Mouse (Mus musculus) small intestine, adult 2 months (tissue): ENCODE data around the gene Mtss1l. TPM values are rescaled to one million over a fixed set of nuclear protein-coding genes. Genes with fewer than 3 reads are reported as not detected.

Source experiments
- H3K27ac ChIP-seq: fragments of 200-500 bp; 2 replicates; pipeline ENCODE4 v1.5.1; 2012; ENCODE audit warnings: low read depth, low read length, control low read depth, inconsistent platforms; ENCODE audit not compliant: insufficient read depth
- H3K27me3 ChIP-seq: fragments of 200-500 bp; 2 replicates; pipeline ENCODE4 v1.6.1; 2012; ENCODE audit warnings: mild to moderate bottlenecking, moderate library complexity, low read length, inconsistent platforms; ENCODE audit not compliant: control insufficient read depth, insufficient read depth
- H3K36me3 ChIP-seq: fragments of 200-500 bp; 2 replicates; pipeline ENCODE4 v1.6.1; 2012; ENCODE audit warnings: mild to moderate bottlenecking, low read length, control low read depth, inconsistent platforms; ENCODE audit not compliant: control insufficient read depth, insufficient read depth
- H3K4me1 ChIP-seq: fragments of 200-500 bp; 2 replicates; pipeline ENCODE4 v1.6.1; 2012; ENCODE audit warnings: low read length, inconsistent platforms, mixed read lengths; ENCODE audit not compliant: control insufficient read depth, insufficient read depth, insufficient read length
- H3K4me3 ChIP-seq: fragments of 200-500 bp; 2 replicates; pipeline ENCODE4 v1.5.1; 2012; ENCODE audit warnings: low read depth, mild to moderate bottlenecking, control low read depth, inconsistent platforms, low read length, moderate library complexity
- CTCF ChIP-seq: fragments of 200-500 bp; IDR thresholded peaks from 2 replicates; pipeline ENCODE4 v1.5.1; 2012; ENCODE audit warnings: low read depth, mild to moderate bottlenecking, control low read depth, inconsistent platforms, low read length, moderate library complexity, mixed read lengths; ENCODE audit not compliant: insufficient replicate concordance, insufficient read length; ENCODE audit errors: extremely low read depth
- POLR2A ChIP-seq: fragments of 200-500 bp; IDR thresholded peaks from 2 replicates; pipeline ENCODE4 v1.6.1; 2012; ENCODE audit warnings: low read depth, mild to moderate bottlenecking, control low read depth, inconsistent platforms, low read length, moderate library complexity
- WGBS: fragments of 180-500 bp; shearing (Covaris S2); methylation state at CpG from one replicate; pipeline ENCODE4 v1.1.7; 2018; 5-methylcytosine and 5-hydroxymethylcytosine counted together
- polyA plus RNA-seq: library from polyadenylated mRNA; depleted of rRNA; stranded (reverse); fragments of >200 nt; gene quantifications from 2 replicates; pipeline ENCODE4 v1.2.3, GENCODE M21; 2012; rRNA removed

Mtss1l gene
- polyA plus RNA-seq: 19.3 and 21.9 TPM in 2 replicates

DNA sequence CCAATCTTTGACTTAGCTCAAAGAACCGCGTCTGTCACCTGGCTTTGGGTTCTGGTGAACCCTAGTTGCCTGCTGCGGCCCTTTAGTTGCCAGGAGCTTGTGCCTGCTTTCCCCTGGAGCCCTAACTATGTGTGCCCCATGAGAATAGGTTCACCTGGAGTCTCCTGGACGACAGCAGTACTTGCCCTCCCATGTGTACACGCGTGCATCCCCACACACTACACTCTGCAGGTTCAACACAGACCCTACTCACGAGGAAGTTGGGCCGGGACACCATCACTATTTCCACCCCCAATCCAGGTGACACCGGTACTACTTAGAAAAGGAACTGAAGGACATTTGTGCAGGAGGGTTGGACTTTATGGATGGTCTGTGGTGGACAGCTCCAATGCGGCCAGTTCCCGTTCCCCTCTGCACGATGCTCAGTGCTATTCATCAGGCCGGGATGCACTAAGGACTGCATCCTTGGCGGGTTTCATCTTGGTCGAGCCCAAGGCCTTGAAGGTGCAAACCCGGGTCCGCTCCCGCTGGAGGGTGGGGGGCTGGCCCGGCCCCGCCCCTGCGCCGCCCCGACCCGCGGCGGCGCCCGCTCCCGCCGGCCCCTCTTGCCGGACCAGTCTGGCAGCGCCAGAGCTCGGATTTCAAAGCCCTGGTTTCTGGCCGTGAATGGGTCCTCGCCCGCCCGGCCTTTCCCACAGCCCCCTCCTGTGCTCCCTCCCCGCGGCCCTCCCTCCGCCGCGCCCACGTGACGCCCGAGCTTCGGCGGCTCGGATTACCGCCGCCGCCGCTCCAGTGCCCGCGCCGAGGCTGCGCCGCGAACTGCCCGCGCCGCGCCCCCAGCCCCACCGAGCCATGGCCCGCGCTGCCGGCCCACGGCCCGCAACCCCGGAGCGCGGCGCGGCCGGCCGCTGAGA, at the start of gene Mtss1l:
Mtss1l (plus strand) TSS at position 792 of the 914 bp plus-strand sequence.
- Histone ChIP-seq H3K36me3 (no peaks in the 10 kb centered on the region), H3K4me3 (peak within 1 kb of the TSS; percentile 77), H3K27me3 (0 out of 2 replicates have a peak, but pooled peaks cover 3% of the 10 kb centered on the region), H3K27ac (peak within 1 kb of the TSS; percentile 16; the same call in 1 of the 2 replicates), H3K4me1 (peaks cover 8% of the 10 kb centered on the region; the same call in 1 of the 2 replicates)
- no peak for TF ChIP-seq POLR2A
- no peak for TF ChIP-seq CTCF
- 8% methylated on average over 75 of the region's 75 CpGs for WGBS

DNA sequence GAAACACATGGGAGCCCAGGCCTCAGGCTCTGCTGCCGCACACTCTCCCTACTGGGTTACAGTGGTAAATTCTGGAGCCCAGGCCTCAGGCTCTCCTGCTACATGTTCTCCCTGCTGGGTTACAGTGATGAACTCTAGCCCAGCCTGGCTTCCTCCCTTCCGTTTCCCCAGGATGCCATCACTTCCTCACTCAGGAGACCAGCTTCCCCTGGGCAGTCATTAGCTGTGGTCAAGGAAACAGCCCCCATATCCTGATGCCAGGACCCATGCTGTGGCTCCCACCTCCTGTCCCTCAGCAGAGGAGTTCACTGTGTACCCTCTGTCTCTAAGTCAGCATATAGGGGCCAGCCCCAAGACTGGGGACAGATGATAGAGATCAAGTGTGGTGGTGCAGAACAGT, 49.1 kb upstream of the Mtss1l start:
- Histone ChIP-seq H3K27me3 (no peaks in the 10 kb centered on the region), H3K4me3 (no peak overlapping the region), H3K4me1 (no peaks in the 10 kb centered on the region; the same call in 1 of the 2 replicates), H3K27ac (no peak overlapping the region), H3K36me3 (peaks cover 24% of the 10 kb centered on the region; the same call in 1 of the 2 replicates)
- no peak for TF ChIP-seq CTCF
- no peak for TF ChIP-seq POLR2A
- 87% methylated on average over 2 of the region's 2 CpGs for WGBS

DNA sequence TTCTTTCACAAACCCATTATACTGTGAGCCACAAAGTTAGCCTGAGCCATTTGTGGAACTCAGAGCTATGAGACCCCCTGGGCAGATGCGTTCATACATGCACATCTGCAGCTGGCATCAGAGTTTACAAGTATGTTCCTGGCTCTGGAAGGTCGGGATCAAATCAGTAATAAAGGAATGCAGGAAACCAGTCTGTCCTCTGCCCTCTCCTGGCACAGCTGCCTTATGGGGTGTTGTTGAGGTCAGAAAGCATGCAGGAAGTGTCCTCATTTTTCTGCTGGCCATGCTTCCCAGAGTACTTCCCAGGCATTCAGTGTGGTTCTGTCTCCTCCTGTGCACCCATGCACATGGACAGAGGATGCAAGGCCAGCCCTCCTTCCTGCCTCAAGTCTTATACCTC, 48.1 kb upstream of the Mtss1l start:
- no peaks in the 10 kb centered on the region; the same call in 1 of the 2 replicates for H3K4me1 ChIP-seq
- peaks cover 24% of the 10 kb centered on the region; the same call in 1 of the 2 replicates for H3K36me3 ChIP-seq
- H3K27ac ChIP-seq: no peak overlapping the region
- H3K27me3 ChIP-seq: no peaks in the 10 kb centered on the region
- WGBS: 50% methylated on average over 2 of the region's 2 CpGs
- no peak overlapping the region for H3K4me3 ChIP-seq
- no peak for TF ChIP-seq POLR2A
- no peak for TF ChIP-seq CTCF

DNA sequence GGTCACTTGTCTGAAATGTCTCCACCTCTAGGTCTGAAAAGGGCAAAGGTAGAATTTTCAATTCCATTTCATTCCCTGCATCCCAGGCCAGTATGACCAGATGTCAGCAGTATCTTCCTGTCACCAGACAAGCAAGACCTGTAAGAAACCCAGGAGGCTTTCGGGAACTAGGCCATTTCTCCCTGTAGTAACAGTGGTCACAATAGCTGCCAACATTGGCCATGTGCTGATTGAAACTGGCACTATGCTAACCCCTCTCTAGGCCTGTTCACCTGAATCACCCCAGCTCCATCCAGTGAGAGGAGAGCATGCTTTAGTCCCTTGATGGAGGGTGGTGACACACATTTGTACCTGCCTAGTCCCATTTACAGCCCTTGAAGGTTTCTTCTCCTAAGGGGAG, 46.7 kb upstream of the Mtss1l start:
- H3K4me1 ChIP-seq: no peaks in the 10 kb centered on the region; the same call in 1 of the 2 replicates
- peaks cover 24% of the 10 kb centered on the region; the same call in 1 of the 2 replicates for H3K36me3 ChIP-seq
- no peaks in the 10 kb centered on the region for H3K27me3 ChIP-seq
- 100% methylated on average over 1 of the region's 1 CpGs for WGBS
- no peak overlapping the region for H3K27ac ChIP-seq
- H3K4me3 ChIP-seq: no peak overlapping the region
- TF ChIP-seq POLR2A (no peak), CTCF (no peak)

DNA sequence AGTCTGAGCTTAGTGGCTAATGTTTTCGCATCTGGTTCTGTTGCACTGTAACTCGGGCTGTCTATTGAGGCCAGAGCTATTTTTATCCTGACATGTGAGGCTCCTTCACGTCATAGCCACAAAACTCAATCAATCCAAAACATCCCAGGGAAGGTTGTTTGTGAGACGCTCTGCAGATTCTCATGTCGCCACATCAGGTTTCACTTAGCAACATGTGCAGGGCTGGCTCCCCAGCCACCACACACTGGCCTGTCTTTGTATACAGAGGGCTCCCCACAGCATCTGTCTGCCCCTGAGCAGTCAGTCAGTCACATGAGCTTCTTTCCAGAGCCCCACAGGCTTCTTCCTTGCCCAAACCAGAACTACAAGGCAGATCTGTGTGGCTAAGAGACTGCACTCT, 44.6 kb upstream of the Mtss1l start:
- TF ChIP-seq CTCF (no peak), POLR2A (no peak)
- Histone ChIP-seq H3K4me3 (no peak overlapping the region), H3K4me1 (no peaks in the 10 kb centered on the region), H3K27me3 (no peaks in the 10 kb centered on the region), H3K27ac (peak overlapping the region; percentile 64), H3K36me3 (peaks cover 17% of the 10 kb centered on the region; the same call in 1 of the 2 replicates)
- WGBS: 88% methylated on average over 5 of the region's 5 CpGs

DNA sequence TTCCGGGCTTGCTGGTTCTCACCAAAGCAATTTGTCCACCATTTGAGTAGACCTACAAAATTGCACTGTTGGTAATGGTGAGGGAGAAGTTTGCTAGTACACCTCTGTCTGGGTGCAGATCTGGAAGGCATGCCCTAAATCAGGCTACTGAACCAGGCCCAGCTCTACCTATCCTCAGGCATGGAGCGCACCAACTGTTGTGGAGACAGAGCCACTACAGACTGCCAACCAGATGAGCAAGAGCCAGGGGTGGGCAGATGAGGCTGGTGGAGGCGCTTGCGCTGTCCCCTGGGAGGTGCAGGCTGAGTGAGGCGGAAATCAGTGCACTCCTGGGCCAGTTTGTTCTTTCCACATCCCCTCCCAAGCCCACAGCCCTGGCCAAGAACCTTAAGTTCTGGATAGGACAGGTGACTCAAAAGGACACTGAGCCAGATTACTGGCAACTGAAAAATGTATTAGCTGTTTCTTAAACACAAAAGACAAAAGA, 44.1 kb upstream of the Mtss1l start:
- Histone ChIP-seq H3K36me3 (peaks cover 15% of the 10 kb centered on the region; the same call in 1 of the 2 replicates), H3K4me1 (no peaks in the 10 kb centered on the region), H3K27me3 (no peaks in the 10 kb centered on the region), H3K4me3 (no peak overlapping the region), H3K27ac (peak overlapping the region; percentile 64)
- 94% methylated on average over 5 of the region's 5 CpGs for WGBS
- TF ChIP-seq POLR2A (no peak), CTCF (no peak)

DNA sequence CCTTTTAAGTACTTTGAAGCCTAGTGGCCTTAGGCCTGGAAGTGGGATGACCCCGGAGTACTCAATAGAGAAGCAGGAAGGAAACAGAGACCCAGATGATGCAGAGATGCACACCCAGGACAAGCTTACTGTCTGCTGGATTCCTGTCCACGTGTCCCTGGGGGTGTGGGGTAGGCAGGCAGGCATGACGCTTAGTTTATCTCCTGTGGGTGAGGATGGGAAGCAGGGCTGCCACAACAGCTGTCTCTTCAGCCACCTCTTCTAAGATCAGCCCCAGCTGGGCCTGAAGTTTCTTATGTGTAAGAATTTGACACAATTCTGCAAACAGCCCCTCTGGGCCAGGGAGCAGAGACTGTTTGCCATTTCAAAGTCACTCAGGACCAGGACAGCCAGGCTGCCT, 42.3 kb upstream of the Mtss1l start:
- Histone ChIP-seq H3K4me1 (no peaks in the 10 kb centered on the region), H3K27me3 (no peaks in the 10 kb centered on the region), H3K27ac (no peak overlapping the region), H3K4me3 (no peak overlapping the region), H3K36me3 (peaks cover 15% of the 10 kb centered on the region)
- TF ChIP-seq POLR2A (no peak), CTCF (no peak)
- 85% methylated on average over 3 of the region's 3 CpGs for WGBS
